Mouse (Mus musculus) left cerebral cortex, adult 18-20 months (tissue): ENCODE results near the gene Arid3c. TPM values are rescaled to one million over a fixed set of nuclear protein-coding genes. Genes with fewer than 3 reads are reported as not detected.

Source experiments
- DNase-seq, 2 experiments: peaks; one replicate each; pipeline ENCODE4 v3.0.0; 2021 to 2022; ENCODE audit warnings: low spot score in 2 of 2, mixed read lengths in 1 of 2
- total RNA-seq, 2 experiments: library from RNA; stranded (reverse); gene quantifications; 2 replicates each; pipeline ENCODE4 v1.2.3; 2021

Gene Arid3c
- total RNA-seq, 2 experiments from 2014 or later, result 0.80 to 1.3 TPM

DNA sequence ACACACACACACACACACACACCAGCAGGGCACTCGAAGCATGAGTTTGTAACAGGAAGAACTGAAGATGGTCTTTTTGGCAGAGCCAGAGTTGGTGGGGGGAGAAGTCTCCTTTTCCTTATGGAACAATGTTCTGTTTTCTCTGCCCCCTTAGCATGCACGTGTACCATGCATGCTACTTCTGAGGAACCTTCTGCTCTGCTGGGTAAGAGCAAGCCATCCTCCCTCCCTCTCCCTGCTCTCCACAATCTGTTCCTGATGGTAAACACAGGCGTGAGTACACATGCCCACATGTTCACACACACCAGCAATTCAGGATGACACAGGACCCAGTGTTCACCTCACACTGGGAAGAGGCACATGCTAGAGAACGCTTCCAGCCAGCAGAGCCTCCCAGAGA is 49.8 kb downstream of the Arid3c start:
- peak in 1 of 2 experiments; percentile 50 for DNase-seq

DNA sequence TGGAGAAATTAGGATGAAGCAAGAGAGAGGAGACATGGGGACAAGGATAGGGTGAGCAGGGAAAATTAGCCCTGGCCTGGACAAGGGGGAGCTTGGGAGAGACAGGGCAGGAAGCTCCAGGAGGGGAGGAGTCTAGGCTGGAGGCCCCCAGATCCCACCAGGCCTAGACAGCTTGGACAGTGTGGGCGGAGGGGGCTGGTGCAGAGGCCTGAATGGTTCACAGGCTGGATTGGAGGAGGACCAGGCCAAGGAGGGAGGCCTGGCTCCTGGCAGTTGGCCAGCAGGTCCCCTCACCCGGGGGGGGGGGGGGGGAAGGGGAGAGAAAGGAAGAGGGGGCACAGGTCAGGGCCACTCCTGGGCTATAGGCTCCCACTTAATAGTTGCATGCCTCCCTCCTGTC is 51.7 kb downstream of the Arid3c start:
- no peak for DNase-seq

DNA sequence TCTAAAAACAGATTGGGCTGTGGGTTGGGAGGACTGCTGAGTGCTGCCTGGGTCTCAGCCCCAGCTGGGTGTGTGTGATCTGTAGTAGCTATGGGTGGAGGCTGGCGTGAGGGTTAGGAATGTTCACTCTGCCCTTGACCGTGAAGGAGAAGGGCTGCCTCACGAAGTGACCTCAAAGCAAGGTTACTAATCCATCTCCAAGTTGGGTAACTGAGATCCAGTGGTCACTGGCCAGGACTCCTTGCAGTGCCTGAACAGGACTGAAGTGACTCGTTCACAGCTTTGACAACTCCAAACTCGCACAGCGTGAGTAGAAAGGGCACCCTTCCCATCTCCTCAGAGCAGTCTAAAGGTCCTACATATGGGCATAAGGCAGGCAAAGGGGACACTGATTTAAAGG is 52.1 kb downstream of the Arid3c start:
- DNase-seq, result no peak

DNA sequence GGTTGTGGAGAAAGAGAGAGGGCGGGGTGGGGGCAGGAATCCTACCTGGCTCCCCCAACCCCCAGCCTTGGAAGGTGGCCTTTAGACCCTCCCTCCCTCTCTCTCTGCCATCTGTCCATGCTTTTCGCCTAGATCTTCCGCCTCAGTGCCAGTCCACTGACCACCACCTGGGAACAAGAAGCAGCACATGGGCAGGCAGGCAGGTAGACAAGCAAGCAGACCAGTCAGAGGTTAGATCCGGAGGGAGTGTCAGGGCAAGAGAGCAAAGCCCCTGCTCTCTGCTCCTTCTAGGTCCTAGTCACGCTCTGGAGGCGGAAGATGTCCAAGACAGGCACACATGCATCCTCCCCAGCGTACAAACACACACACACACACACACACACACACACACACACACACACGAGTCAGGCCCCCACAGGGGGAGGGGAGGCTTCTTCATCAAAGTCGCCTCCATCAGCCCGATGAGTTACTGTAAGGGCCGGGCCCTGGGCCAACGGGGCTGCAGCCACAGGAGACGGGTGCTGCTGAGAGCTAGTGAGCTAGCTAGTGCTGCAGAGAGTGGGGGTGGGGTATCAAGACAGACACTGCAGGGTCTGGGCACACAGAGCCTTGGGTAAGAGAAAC is 53.8 kb downstream of the Arid3c start:
- no peak for DNase-seq

DNA sequence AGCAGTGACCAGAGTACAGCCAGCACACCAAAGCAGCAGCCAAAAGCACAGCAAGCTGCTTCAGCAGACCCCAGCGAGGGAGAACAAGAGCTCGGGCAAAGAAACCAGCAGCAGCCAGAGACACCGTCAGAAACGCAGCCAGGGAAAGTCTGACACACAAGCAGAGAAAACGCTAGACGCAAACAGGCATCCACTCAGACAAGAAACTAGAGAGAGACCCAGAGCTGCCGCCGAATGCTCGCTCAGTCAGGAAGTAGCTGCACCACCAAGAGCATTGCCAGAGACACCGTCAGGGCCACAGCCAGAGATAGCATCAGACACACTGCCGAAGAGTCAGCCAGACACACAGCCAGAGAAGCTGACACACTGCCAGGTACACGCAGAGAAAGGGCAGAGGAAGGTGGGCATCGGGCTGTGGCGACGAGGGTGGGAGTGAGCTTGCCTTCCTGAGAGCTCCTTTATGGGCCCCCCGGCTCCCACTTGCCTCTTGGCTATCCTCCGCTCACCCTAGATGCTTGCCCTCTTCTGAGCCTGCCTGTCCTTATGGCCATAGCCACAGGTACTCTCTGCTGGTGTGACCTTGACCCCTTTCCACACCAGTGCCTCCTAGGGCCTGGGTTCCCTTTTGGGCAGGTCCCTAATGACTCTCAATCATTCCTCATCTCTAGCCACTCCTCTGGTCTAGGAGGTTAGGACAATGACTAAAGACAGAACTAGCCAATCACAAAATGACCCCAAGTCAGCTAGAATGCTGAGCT is 54.5 kb downstream of the Arid3c start:
- no peak for DNase-seq

Other genes starting within 250 kb of the Arid3c start
- 10 to 100 TPM; 23.5 to 24.3 TPM for gene AI464131, start 228.1 kb downstream of the Arid3c start, total RNA-seq
- gene 1110017D15Rik, start 213.8 kb downstream of the Arid3c start, total RNA-seq, result 1 to 10 TPM; 5.1 to 5.7 TPM
- 100 to 1,000 TPM; 198 TPM for gene Fam219a, start 161.6 kb downstream of the Arid3c start, total RNA-seq
- gene Dnaic1, start 161.4 kb downstream of the Arid3c start, total RNA-seq, result 1 to 10 TPM; 6.6 to 9.1 TPM
- gene Enho, start 90.8 kb downstream of the Arid3c start, total RNA-seq, result 10 to 100 TPM; 59.1 to 66.3 TPM
- 100 to 1,000 TPM; 117 to 131 TPM for gene Cntfr, start 34.1 kb downstream of the Arid3c start, total RNA-seq
- gene Il11ra1, start 31.2 kb downstream of the Arid3c start, total RNA-seq, result 10 to 100 TPM; 37.2 to 44.3 TPM
- 10 to 100 TPM; 32.5 to 37.1 TPM for gene Rpp25l, start 17.6 kb downstream of the Arid3c start, total RNA-seq
- 100 to 1,000 TPM; 166 to 172 TPM for gene Dctn3, start 8.0 kb downstream of the Arid3c start, total RNA-seq
- 10 to 100 TPM; 66.6 to 79.6 TPM for gene Galt, start 24.1 kb upstream of the Arid3c start, total RNA-seq
- 10 to 100 TPM; 49.5 to 58.6 TPM for gene Sigmar1, start 25.0 kb upstream of the Arid3c start, total RNA-seq
- gene Ccl27a, start 43.1 kb upstream of the Arid3c start, total RNA-seq, result 100 to 1,000 TPM; 226 to 245 TPM
- not detected for gene Gm21541, start 172.5 kb upstream of the Arid3c start, total RNA-seq
- gene Gm20878, start 210.4 kb upstream of the Arid3c start, total RNA-seq, result 10 to 100 TPM; 38.4 to 39.2 TPM
- gene Fam205a4, start 234.9 kb upstream of the Arid3c start, total RNA-seq, result 1 to 10 TPM; 5.4 to 5.7 TPM